Mouse (Mus musculus) midbrain, embryonic 12.5 days (tissue): ENCODE data around the gene Spata17. TPM values are rescaled to one million over a fixed set of nuclear protein-coding genes. Genes with fewer than 3 reads are reported as not detected.

ENCODE experiments used
- ATAC-seq: fragments of 200-750 bp; cut with Nextera tagmentation; 2 replicates; pipeline ENCODE4 v1.8.0; 2017; ENCODE audit warnings: low read depth, moderate TSS enrichment, moderate library complexity; ENCODE audit not compliant: low FRiP score
- H3K27ac ChIP-seq: fragments of 300-500 bp; sonication (generic); replicated peaks from 2 replicates; pipeline ENCODE4 v1.5.1; 2016; ENCODE audit warnings: mild to moderate bottlenecking
- H3K27me3 ChIP-seq: fragments of 300-500 bp; sonication (generic); 2 replicates; pipeline ENCODE4 v1.6.1; 2016; ENCODE audit warnings: mild to moderate bottlenecking
- H3K36me3 ChIP-seq: fragments of 300-500 bp; sonication (generic); 2 replicates; pipeline ENCODE4 v1.6.1; 2016
- H3K4me1 ChIP-seq: fragments of 300-500 bp; sonication (generic); 2 replicates; pipeline ENCODE4 v1.6.1; 2016
- H3K4me2 ChIP-seq: fragments of 300-500 bp; sonication (generic); replicated peaks from 2 replicates; pipeline ENCODE4 v1.6.1; 2016; ENCODE audit warnings: mild to moderate bottlenecking, moderate library complexity
- H3K4me3 ChIP-seq: fragments of 300-500 bp; sonication (generic); 2 replicates; pipeline ENCODE4 v1.5.1; 2016; ENCODE audit warnings: mild to moderate bottlenecking
- H3K9ac ChIP-seq: fragments of 300-500 bp; sonication (generic); replicated peaks from 2 replicates; pipeline ENCODE4 v1.6.1; 2016; ENCODE audit warnings: mild to moderate bottlenecking, moderate library complexity
- H3K9me3 ChIP-seq: fragments of 300-500 bp; sonication (generic); 2 replicates; pipeline ENCODE4 v1.6.1; 2016; ENCODE audit warnings: mild to moderate bottlenecking
- WGBS: fragments of 180-500 bp; shearing (Covaris S2); methylation state at CpG from one replicate; pipeline ENCODE4 v1.1.7; 2016; 5-methylcytosine and 5-hydroxymethylcytosine counted together
- polyA plus RNA-seq: library from polyadenylated mRNA; unstranded; fragments of >200 nt; fragmentation: Nextera tagmentation; extraction: Ambion mirVana; gene quantifications from 2 replicates; pipeline ENCODE4 v1.2.1, GENCODE M21; 2016

Spata17 gene
- polyA plus RNA-seq, 1 experiment from 2014 or later, result 1.2 TPM

GRCm38 (mm10) chr1:187118108-187118507, 97.2 kb downstream of the Spata17 start:
- WGBS, result 87% methylated on average over 6 of the region's 6 CpGs
- ATAC-seq, result no peak
- H3K9ac ChIP-seq, result no peak overlapping the region
- H3K4me1 ChIP-seq, result no peaks in the 10 kb centered on the region
- H3K9me3 ChIP-seq, result no peaks in the 10 kb centered on the region
- H3K27me3 ChIP-seq, result no peaks in the 10 kb centered on the region
- H3K27ac ChIP-seq, result no peak overlapping the region
- H3K4me3 ChIP-seq, result no peak overlapping the region
- H3K36me3 ChIP-seq, result no peaks in the 10 kb centered on the region
- H3K4me2 ChIP-seq, result no peak overlapping the region

- 86% methylated on average over 9 of the region's 9 CpGs for WGBS
- no peak for ATAC-seq
These were observed 101.5 kb downstream of the Spata17 start for GRCm38 (mm10) chr1:187113716-187114115.

GRCm38 (mm10) chr1:187102130-187102529, 113.1 kb downstream of the Spata17 start:
- Histone ChIP-seq H3K4me3 (no peak overlapping the region), H3K27ac (no peak overlapping the region), H3K4me2 (no peak overlapping the region), H3K9me3 (no peaks in the 10 kb centered on the region), H3K36me3 (no peaks in the 10 kb centered on the region), H3K4me1 (no peaks in the 10 kb centered on the region), H3K27me3 (no peaks in the 10 kb centered on the region), H3K9ac (no peak overlapping the region)
- WGBS, result 68% methylated on average over 4 of the region's 4 CpGs
- ATAC-seq, result no peak

More at GRCm38 (mm10) chr1:187113716-187114115, 101.5 kb downstream of the Spata17 start:
- Histone ChIP-seq H3K27me3 (no peaks in the 10 kb centered on the region), H3K4me2 (no peak overlapping the region), H3K36me3 (no peaks in the 10 kb centered on the region), H3K4me1 (no peaks in the 10 kb centered on the region), H3K9ac (no peak overlapping the region), H3K9me3 (no peaks in the 10 kb centered on the region), H3K4me3 (no peak overlapping the region), H3K27ac (no peak overlapping the region)

- H3K9ac ChIP-seq, result no peak overlapping the region
- no peak overlapping the region for H3K4me2 ChIP-seq
- no peaks in the 10 kb centered on the region for H3K27me3 ChIP-seq
- no peaks in the 10 kb centered on the region for H3K36me3 ChIP-seq
- no peaks in the 10 kb centered on the region for H3K4me1 ChIP-seq
- no peak for ATAC-seq
- WGBS, result 85% methylated on average over 3 of the region's 3 CpGs
- H3K27ac ChIP-seq, result no peak overlapping the region
- no peaks in the 10 kb centered on the region for H3K9me3 ChIP-seq
- no peak overlapping the region for H3K4me3 ChIP-seq
These were observed 114.1 kb downstream of the Spata17 start for GRCm38 (mm10) chr1:187101202-187101601.

GRCm38 (mm10) chr1:187100624-187101023, 114.6 kb downstream of the Spata17 start:
- Histone ChIP-seq H3K27me3 (no peaks in the 10 kb centered on the region), H3K4me3 (no peak overlapping the region), H3K36me3 (no peaks in the 10 kb centered on the region), H3K27ac (no peak overlapping the region), H3K9ac (no peak overlapping the region), H3K4me1 (no peaks in the 10 kb centered on the region), H3K4me2 (no peak overlapping the region), H3K9me3 (no peaks in the 10 kb centered on the region)
- no peak for ATAC-seq
- 79% methylated on average over 3 of the region's 3 CpGs for WGBS

- H3K27me3 ChIP-seq, result no peaks in the 10 kb centered on the region
- no peaks in the 10 kb centered on the region for H3K4me1 ChIP-seq
- H3K36me3 ChIP-seq, result no peaks in the 10 kb centered on the region
- ATAC-seq, result no peak
- no peak overlapping the region for H3K27ac ChIP-seq
- WGBS, result 79% methylated on average over 6 of the region's 6 CpGs
- H3K4me3 ChIP-seq, result no peak overlapping the region
- no peaks in the 10 kb centered on the region for H3K9me3 ChIP-seq
- no peak overlapping the region for H3K4me2 ChIP-seq
- no peak overlapping the region for H3K9ac ChIP-seq
These were observed 117.0 kb downstream of the Spata17 start for GRCm38 (mm10) chr1:187098285-187098684.

GRCm38 (mm10) chr1:187092546-187092945, 122.7 kb downstream of the Spata17 start:
- Histone ChIP-seq H3K27ac (no peak overlapping the region), H3K4me1 (no peaks in the 10 kb centered on the region), H3K9me3 (no peaks in the 10 kb centered on the region), H3K4me2 (no peak overlapping the region), H3K27me3 (no peaks in the 10 kb centered on the region), H3K4me3 (no peak overlapping the region), H3K36me3 (no peaks in the 10 kb centered on the region), H3K9ac (no peak overlapping the region)
- no peak for ATAC-seq
- WGBS, result 88% methylated on average over 14 of the region's 14 CpGs

GRCm38 (mm10) chr1:187088660-187089395, 126.4 kb downstream of the Spata17 start:
- no peak for ATAC-seq
- no peaks in the 10 kb centered on the region for H3K9me3 ChIP-seq

GRCm38 (mm10) chr1:187086027-187086426, 129.2 kb downstream of the Spata17 start:
- no peak overlapping the region for H3K27ac ChIP-seq
- 78% methylated on average over 6 of the region's 6 CpGs for WGBS
- no peak overlapping the region for H3K4me2 ChIP-seq
- H3K4me1 ChIP-seq, result no peaks in the 10 kb centered on the region
- no peaks in the 10 kb centered on the region for H3K27me3 ChIP-seq
- no peak overlapping the region for H3K9ac ChIP-seq
- H3K9me3 ChIP-seq, result no peaks in the 10 kb centered on the region
- H3K4me3 ChIP-seq, result no peak overlapping the region
- no peaks in the 10 kb centered on the region for H3K36me3 ChIP-seq
- ATAC-seq, result no peak

More at GRCm38 (mm10) chr1:187088660-187089395, 126.4 kb downstream of the Spata17 start:
- no peaks in the 10 kb centered on the region for H3K36me3 ChIP-seq
- no peak overlapping the region for H3K4me2 ChIP-seq
- H3K4me3 ChIP-seq, result no peak overlapping the region
- no peaks in the 10 kb centered on the region for H3K27me3 ChIP-seq
- H3K4me1 ChIP-seq, result no peaks in the 10 kb centered on the region
- H3K27ac ChIP-seq, result no peak overlapping the region
- H3K9ac ChIP-seq, result no peak overlapping the region
- 81% methylated on average over 3 of the region's 3 CpGs for WGBS

GRCm38 (mm10) chr1:187077352-187077751, 137.9 kb downstream of the Spata17 start:
- ATAC-seq, result 0 out of 2 replicates have a peak, but pooled peaks have one; percentile 65
- peaks cover 11% of the 10 kb centered on the region; the same call in 1 of the 2 replicates for H3K4me1 ChIP-seq
- no peaks in the 10 kb centered on the region for H3K36me3 ChIP-seq
- no peaks in the 10 kb centered on the region for H3K9me3 ChIP-seq
- H3K4me3 ChIP-seq, result no peak overlapping the region
- WGBS, result 48% methylated on average over 9 of the region's 9 CpGs
- H3K9ac ChIP-seq, result no peak overlapping the region
- H3K4me2 ChIP-seq, result no peak overlapping the region
- no peaks in the 10 kb centered on the region for H3K27me3 ChIP-seq
- H3K27ac ChIP-seq, result no peak overlapping the region

- no peak overlapping the region for H3K27ac ChIP-seq
- no peak overlapping the region for H3K4me3 ChIP-seq
- no peak for ATAC-seq
- WGBS, result 53% methylated on average over 3 of the region's 3 CpGs
- no peaks in the 10 kb centered on the region for H3K27me3 ChIP-seq
- H3K4me2 ChIP-seq, result no peak overlapping the region
- H3K4me1 ChIP-seq, result peaks cover 11% of the 10 kb centered on the region; the same call in 1 of the 2 replicates
- H3K9ac ChIP-seq, result no peak overlapping the region
- H3K9me3 ChIP-seq, result no peaks in the 10 kb centered on the region
- no peaks in the 10 kb centered on the region for H3K36me3 ChIP-seq
These were observed 138.3 kb downstream of the Spata17 start for GRCm38 (mm10) chr1:187077043-187077334.

GRCm38 (mm10) chr1:187076198-187077042, 138.8 kb downstream of the Spata17 start:
- no peak overlapping the region for H3K4me3 ChIP-seq
- ATAC-seq, result peak; percentile 70; the same call in 1 of the 2 replicates
- no peak overlapping the region for H3K4me2 ChIP-seq
- H3K4me1 ChIP-seq, result peaks cover 11% of the 10 kb centered on the region; the same call in 1 of the 2 replicates
- H3K27ac ChIP-seq, result no peak overlapping the region
- no peaks in the 10 kb centered on the region for H3K36me3 ChIP-seq
- no peaks in the 10 kb centered on the region for H3K27me3 ChIP-seq
- H3K9me3 ChIP-seq, result no peaks in the 10 kb centered on the region
- 50% methylated on average over 3 of the region's 3 CpGs for WGBS
- no peak overlapping the region for H3K9ac ChIP-seq
